14 mouse cellular contexts compared by ENCODE assay signal in the genomic region with DNA sequence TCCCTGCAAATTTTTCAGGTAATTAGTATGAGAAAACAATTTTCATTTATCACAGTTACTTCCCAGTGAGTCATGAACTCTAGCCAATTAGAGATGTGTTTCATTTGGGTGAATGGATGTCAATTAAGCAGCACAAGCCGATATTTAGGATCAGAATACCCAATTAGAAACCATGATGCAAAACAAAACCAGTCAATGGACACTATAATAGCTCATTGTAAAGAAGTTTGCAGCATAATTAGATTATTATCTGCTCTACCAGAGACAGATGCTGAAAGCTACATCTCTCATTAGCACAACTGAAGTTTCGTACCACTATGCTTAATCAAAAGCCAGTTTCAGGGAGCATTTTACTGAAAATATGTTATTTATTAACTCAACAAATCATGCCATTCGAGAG.
"Had no signal": no experiment of that assay in that cellular context is flagged by ENCODE, and none has a peak within 500 bp of the region (broad histone marks: within the 10 kb centered on the region; RNA-seq: fewer than 3 reads in every experiment).

No protein-coding gene starts in this region.

- H3K9me3 ChIP-seq: kidney, embryonic 15.5 days; limb, embryonic 10.5 days; liver, embryonic 15.5 days; lung, embryonic 15.5 days; midbrain, embryonic 13.5 days; neural tube, embryonic 15.5 days; stomach, embryonic 15.5 days had no signal

- H3K4me1 ChIP-seq: kidney, embryonic 15.5 days; liver, embryonic 15.5 days; lung, embryonic 15.5 days; midbrain, embryonic 13.5 days; neural tube, embryonic 15.5 days; stomach, embryonic 15.5 days had no signal

- ATAC-seq: midbrain, embryonic 13.5 days had no signal

- H3K9ac ChIP-seq: kidney, embryonic 15.5 days; liver, embryonic 15.5 days; lung, embryonic 15.5 days; midbrain, embryonic 13.5 days; neural tube, embryonic 15.5 days; stomach, embryonic 15.5 days had no signal

- DNase-seq: kidney, adult 18-20 months; kidney, postnatal 14 days; lung, postnatal 14 days; thymus, adult 2 months; thymus, postnatal 36 days had no signal

- H3K36me3 ChIP-seq: kidney, embryonic 15.5 days; limb, embryonic 10.5 days; liver, embryonic 15.5 days; lung, embryonic 15.5 days; midbrain, embryonic 13.5 days; neural tube, embryonic 15.5 days; stomach, embryonic 15.5 days had no signal

- H3K4me2 ChIP-seq: kidney, embryonic 15.5 days; liver, embryonic 11.5 days; liver, embryonic 15.5 days; lung, embryonic 15.5 days; midbrain, embryonic 13.5 days; neural tube, embryonic 15.5 days; stomach, embryonic 15.5 days had no signal

- H3K27ac ChIP-seq: kidney, embryonic 15.5 days; limb, embryonic 10.5 days; liver, embryonic 15.5 days; lung, embryonic 15.5 days; midbrain, embryonic 13.5 days; neural tube, embryonic 15.5 days; stomach, embryonic 15.5 days had no signal

- H3K4me3 ChIP-seq: kidney, embryonic 15.5 days; limb, embryonic 10.5 days; liver, embryonic 15.5 days; lung, embryonic 15.5 days; midbrain, embryonic 13.5 days; myocyte; neural tube, embryonic 15.5 days; stomach, embryonic 15.5 days had no signal

- H3K27me3 ChIP-seq: kidney, embryonic 15.5 days; liver, embryonic 15.5 days; lung, embryonic 15.5 days; midbrain, embryonic 13.5 days; neural tube, embryonic 15.5 days; stomach, embryonic 15.5 days had no signal
